Mouse (Mus musculus) ovary, postnatal 36 days (tissue): ENCODE measurements around the gene Hc.

ENCODE experiments used
- DNase-seq: peaks from one replicate; pipeline ENCODE4 v3.0.0; 2022; ENCODE audit warnings: low spot score, mixed read lengths

The Hc gene

GRCm38 (mm10) chr2:34976945-34977658, 84.1 kb downstream of the Hc start:
- no peak for DNase-seq

DNA sequence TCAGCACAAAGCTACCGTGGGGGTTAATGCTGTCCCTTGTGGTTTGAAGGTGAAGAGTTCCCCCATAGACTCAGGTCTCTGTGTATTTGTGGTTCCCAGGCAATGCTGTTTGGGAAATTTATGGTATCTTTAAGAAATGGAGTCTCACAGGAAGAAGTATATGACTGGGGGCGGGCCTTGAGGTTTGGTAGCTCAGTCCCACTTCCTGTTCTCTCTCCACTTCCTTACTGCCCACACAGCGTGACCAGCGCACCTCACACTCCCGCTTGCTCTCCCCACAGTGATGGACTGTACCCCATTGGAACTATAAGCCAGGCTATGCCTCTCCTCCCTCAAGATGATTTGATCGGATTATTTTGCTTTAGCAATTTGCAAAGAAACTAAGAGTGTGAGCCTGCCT, 84.8 kb downstream of the Hc start:
- no peak for DNase-seq

- DNase-seq: no peak
Measured at GRCm38 (mm10) chr2:34973087-34973486, 88.2 kb downstream of the Hc start.

DNA sequence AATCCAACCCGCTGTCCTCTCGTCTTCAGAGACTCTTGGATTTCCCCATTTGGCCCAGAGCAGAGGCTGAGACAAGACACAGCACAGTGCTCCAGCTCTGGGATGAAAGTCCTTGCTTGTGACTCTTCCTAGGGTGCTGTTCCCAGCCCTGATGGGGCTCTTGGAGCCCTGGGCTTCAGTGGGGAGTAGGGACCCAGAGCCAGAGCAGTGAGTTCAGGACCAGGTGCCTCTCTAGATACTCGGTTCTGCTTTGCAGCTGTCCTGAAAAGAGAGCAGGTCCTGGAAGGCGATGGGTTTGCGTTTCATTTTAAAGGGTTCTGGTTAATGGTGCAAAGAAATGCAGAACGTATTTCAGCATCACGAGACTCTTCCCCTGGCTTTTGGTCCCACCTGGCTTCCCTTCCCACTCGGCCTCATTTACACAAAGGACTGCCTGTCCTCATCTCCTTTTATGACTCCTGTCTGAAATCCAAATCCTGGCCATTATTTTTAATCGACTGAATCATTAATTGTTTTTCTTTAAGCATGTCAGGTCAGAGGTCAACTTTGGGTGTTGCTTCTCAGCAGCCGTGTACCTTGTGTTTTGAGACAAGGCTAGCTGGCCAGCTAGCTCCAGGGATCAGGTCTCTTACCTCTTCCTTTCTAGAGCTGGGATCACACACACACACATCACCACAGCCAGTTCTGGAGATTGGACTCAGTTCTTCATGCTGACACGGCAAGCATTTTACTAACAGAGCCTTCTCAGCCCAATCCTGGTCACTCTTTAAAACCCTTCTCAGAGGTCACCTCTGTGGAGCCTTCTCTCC, 90.0 kb downstream of the Hc start:
- DNase-seq: no peak

DNA sequence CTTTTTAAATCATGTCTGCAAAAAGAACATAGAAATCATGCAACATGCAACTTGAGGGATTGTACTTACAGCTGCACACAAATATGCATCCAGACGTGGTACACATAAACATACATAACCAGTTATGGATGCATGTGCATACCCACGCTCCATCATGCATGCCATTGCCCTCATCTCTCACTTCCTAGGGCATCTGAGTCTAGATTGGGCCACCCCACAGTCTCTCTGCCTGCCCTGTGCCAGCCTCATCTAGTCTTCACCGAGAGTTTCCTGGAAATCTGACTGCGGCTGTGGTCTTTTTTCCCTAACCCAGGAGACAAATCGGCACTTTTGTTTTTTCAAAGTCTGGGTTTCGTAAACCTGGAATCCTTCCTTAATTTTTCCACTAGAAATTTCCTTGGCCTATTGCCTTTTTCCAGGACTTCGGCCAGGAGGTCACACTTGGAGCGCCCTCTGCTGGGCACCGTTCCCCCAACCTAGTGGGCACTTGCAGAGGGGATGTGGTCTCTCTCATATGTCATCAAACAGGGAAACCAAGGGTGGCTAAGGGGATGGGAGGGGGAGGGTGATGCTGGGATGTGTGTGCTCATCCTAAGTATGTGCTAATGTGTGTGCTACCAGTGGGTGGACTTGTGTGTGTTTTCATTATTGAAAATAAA, 91.0 kb downstream of the Hc start:
- DNase-seq: peak; percentile 77

DNA sequence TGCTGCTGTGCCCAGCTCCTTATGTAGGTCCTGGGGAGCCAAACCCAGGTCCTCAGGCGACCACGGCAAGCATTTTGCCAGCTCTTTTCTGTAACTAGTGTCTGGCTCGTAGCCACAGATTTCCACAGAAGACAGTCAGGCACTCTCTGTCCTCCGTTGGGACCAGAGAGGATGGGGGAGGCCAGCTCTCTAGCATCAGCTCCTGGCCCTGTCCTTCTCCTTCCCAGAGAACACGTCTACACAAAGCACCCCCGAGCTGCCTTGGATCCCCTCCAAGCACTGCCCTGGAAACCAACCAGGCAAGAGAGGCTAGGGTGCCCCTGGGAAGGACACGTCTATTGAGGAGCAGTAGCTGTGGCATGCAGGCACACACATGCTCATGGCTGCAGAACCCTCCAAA, 92.1 kb downstream of the Hc start:
- peak; percentile 59 for DNase-seq

- no peak for DNase-seq
Measured at GRCm38 (mm10) chr2:34966243-34966934, 94.8 kb downstream of the Hc start.

- DNase-seq: no peak
Measured at GRCm38 (mm10) chr2:34965806-34966205, 95.4 kb downstream of the Hc start.

DNA sequence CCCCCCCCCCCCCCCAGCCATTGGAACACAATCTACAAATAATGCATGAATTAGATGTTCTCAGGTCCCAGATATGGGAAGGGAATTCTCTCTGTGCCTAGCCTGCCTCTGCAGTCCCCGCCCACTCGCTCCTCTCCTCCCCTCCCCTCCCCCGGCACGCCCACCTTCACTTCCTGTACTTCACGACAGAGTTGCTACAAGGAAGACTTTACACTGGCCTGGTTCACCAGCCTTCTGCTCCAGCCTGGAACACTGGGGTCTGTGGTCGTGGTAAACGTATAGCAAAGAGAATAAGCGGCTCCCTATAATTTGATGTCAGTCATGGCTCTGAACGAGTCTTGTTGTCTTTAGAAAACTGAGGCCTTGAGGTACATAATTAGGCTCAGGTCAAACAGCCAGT, 95.9 kb downstream of the Hc start:
- DNase-seq: no peak

- DNase-seq: no peak
Measured at GRCm38 (mm10) chr2:34964651-34965050, 96.6 kb downstream of the Hc start.

DNA sequence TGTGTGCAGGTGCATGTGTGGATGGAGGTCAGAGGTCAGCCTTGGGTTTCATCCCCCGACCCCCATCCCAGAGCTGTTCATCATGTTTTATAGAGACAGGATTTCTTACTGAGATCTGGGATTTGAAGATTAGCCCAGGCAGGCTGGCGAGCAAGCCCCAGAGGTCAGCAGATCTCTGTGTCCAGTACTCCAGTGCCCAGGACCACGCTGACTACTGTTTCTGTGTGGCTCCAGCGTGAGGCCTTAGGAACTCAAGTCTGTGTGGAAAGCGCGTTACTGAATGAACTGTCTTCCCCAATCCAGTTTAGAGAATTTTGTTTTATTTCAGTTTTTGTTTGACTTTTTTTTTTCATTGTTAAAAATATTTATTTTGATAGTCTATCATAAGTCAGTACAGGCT, 97.0 kb downstream of the Hc start:
- DNase-seq: no peak

DNA sequence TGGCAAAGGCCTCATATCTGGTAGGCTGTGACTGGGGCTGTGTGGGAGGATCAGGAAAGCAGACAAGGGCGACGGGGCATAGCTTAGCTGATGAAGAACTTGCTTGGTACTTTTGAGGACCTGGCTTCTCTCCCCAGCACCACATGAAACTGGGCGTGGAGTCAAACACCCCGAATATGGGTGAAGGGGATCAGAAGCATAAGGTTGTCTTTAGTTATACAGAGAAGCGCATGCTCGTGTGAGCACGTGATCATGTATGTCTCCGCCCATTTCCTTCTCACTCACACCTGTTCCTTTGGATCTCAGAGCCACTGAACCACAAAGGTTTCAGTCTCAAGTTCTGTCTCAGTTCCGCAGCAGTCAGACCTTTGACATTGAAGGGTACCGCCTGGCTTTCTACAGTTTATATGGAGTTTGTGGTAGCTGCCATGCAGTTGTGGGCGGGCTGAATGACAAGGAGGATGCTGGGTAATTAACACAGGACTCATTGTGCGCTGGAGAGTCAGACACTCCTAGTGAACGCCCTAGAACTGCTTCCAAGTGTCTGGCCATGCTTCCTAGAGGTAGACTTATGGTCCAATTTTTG, 97.8 kb downstream of the Hc start:
- DNase-seq: no peak

GRCm38 (mm10) chr2:34962893-34963292, 98.3 kb downstream of the Hc start:
- DNase-seq: no peak

GRCm38 (mm10) chr2:34962211-34962610, 99.0 kb downstream of the Hc start:
- no peak for DNase-seq

DNA sequence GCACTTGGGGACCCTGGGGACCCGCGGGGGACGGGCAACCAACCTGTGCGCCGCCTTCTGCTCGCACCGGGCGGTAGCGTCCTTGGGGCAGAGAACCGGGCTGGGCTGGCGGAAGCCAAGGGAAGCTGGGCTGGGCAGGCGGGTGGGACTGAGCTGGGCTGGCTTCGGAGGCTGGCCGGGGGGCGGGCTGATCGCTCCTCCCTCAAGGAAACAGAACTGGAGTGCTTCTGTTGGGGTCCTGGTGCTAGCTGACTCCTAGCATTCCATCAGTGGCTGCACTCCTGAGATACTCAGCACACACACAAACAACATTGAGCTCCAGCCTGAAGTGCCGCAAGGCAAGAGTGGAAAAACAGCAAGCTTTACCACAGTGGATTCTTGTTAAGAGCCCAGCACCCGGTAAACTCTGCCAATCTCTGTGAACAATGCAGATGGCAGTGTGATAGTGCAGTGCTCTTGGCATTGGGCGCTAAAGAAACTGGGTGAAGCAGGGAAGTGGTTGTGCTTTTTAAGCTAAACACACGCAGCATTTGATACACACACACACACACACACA, 99.7 kb downstream of the Hc start, which contains the start of gene Traf1:
TSS of gene Traf1 (minus strand) at position 292 of the 556 bp plus-strand sequence.
- DNase-seq: peak; percentile 78

DNA sequence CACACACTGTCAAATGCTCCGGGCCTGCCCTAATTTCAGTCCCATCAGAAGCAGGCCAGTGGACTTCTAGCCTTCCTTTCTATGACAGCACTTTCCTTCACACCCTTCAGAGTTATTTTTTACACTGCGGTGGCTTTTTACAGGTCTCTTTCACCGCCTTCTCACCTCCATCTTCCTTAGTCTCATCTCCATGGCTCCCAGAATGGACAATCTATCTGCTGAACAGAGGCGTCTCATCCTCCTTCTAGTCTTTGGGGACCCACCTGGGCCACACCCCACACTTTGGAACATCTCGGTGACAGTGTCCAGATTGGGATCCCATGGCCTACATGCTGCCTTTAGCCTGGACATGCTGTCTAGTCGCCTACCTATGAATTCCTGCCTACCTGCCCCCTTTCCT, 100.3 kb downstream of the Hc start:
- DNase-seq: no peak

- no peak for DNase-seq
Measured at GRCm38 (mm10) chr2:34960466-34960865, 100.8 kb downstream of the Hc start.

DNA sequence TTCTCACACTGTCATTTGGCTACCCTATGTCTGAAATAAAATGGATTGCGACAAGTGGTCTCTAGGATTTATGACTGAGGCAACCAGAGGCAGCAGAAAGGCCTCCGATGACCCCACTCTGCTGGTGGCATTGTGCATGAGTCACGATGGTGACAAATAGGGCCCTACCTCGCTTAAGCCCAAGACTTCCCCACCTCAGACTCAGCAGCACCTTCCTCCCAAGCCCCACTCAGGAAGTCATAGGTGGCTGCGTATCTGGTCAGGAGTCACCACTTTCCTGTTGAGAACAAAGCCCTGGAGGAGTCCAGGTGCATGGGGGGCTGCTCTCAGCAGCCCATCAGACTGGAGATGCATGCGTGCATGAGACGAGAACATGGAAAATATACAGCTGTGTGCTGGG, 102.7 kb downstream of the Hc start:
- DNase-seq: no peak

DNA sequence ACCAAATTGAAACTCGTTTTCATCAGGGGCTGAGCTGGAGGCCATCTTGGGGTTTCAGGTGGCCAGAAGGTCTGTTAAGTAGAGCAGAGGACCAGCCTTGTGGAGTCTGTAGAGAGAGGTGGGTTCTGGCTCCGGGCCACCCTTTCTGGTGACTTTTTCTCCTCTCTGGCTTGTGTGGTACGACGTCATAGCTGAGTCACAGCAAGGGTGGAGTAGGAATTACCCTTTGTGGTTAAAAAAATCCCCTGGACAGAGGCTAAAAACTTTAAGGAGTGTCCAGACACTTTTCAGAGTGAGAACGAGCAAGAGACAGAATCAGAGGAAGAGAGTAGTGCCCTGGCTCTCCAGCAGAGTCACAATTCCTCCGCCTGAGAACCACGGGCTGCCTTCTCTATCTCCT, 103.2 kb downstream of the Hc start:
- DNase-seq: no peak

DNA sequence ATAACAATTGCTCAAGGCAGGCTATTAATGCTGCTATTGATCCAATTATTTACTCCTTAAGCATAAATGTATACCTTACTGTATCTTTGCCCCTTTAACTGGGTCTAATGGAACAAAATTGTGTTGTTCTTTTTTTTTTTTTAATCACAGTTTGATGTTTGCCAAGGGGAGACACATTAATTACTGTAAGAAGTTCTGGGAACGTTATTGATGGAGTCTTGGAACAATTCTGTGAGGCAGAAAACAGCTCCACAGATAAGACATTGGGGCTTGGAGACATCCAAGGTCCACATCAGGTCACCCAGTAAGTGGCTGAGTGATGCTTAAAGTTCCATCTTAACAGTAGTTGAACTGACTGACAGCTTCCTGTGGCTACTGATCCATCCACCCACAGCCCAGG, 103.8 kb downstream of the Hc start:
- no peak for DNase-seq

GRCm38 (mm10) chr2:34956941-34957340, 104.3 kb downstream of the Hc start:
- no peak for DNase-seq

DNA sequence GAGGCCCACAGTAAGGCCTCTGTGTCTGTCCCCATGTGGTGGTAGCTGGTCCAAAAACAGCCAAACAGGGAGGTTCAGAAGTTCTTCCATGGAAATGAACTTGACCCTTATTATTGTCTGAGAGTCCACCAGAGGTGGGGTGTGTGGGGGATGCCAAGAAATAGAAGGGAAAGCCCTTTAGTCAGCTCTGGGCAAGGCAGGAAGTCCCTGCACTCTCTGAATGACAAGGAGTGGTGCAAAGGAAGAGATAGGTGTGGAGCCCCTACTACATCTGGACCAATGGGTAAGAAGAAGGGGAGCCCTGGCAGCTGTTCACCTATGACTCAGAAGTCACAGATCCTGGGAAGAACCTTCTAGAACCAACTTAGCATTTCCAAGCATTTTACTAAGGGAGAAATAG, 106.9 kb downstream of the Hc start:
- DNase-seq: no peak
